Mouse (Mus musculus) forebrain, embryonic 10.5 days (tissue): ENCODE results near the gene Cep63. TPM values are rescaled to one million over a fixed set of nuclear protein-coding genes. Genes with fewer than 3 reads are reported as not detected.

Experiments used
- DNase-seq: peaks from one replicate; pipeline ENCODE4 v3.0.0-alpha.2; 2017; ENCODE audit warnings: low spot score; ENCODE audit errors: extremely low spot score
- H3K27ac ChIP-seq: fragments of 300-500 bp; sonication (generic); 2 replicates; pipeline ENCODE4 v1.5.1; 2016; ENCODE audit warnings: mild to moderate bottlenecking
- H3K27me3 ChIP-seq: fragments of 300-500 bp; sonication (generic); 2 replicates; pipeline ENCODE4 v1.6.1; 2016; ENCODE audit warnings: mild to moderate bottlenecking; ENCODE audit not compliant: poor library complexity, severe bottlenecking
- H3K36me3 ChIP-seq: fragments of 300-500 bp; sonication (generic); replicated peaks from 2 replicates; pipeline ENCODE4 v1.6.1; 2016; ENCODE audit warnings: mild to moderate bottlenecking, moderate library complexity
- H3K4me1 ChIP-seq: fragments of 300-500 bp; sonication (generic); 2 replicates; pipeline ENCODE4 v1.6.1; 2016
- H3K4me3 ChIP-seq: fragments of 300-500 bp; sonication (generic); 2 replicates; pipeline ENCODE4 v1.5.1; 2016; ENCODE audit warnings: mild to moderate bottlenecking, moderate library complexity
- H3K9me3 ChIP-seq: fragments of 300-500 bp; sonication (generic); 2 replicates; pipeline ENCODE4 v1.6.1; 2016; ENCODE audit warnings: mild to moderate bottlenecking, moderate library complexity
- WGBS: fragments of 180-500 bp; shearing (Covaris S2); methylation state at CpG from one replicate; pipeline ENCODE4 v1.1.7; 2016; 5-methylcytosine and 5-hydroxymethylcytosine counted together
- polyA plus RNA-seq: library from polyadenylated mRNA; unstranded; fragments of >200 nt; fragmentation: Nextera tagmentation; extraction: Ambion mirVana; gene quantifications from 2 replicates; pipeline ENCODE4 v1.2.1, GENCODE M21; 2016

Gene Cep63
- polyA plus RNA-seq, 1 experiment from 2014 or later = 56.2 TPM

GRCm38 (mm10) chr9:102545406-102546255 lies 80.7 kb downstream of the Cep63 start:
- peaks cover 48% of the 10 kb centered on the region for H3K4me1 ChIP-seq
- H3K27me3 ChIP-seq = peaks cover 84% of the 10 kb centered on the region
- WGBS = 18% methylated on average over 22 of the region's 22 CpGs
- peak overlapping the region; percentile 85 for H3K27ac ChIP-seq
- no peaks in the 10 kb centered on the region for H3K36me3 ChIP-seq
- DNase-seq = peak; percentile 69
- H3K4me3 ChIP-seq = peak overlapping the region; percentile 51
- no peaks in the 10 kb centered on the region for H3K9me3 ChIP-seq

- Histone ChIP-seq H3K27me3 (peaks cover 84% of the 10 kb centered on the region), H3K36me3 (no peaks in the 10 kb centered on the region), H3K4me3 (peak overlapping the region; percentile 51), H3K27ac (peak overlapping the region; percentile 85), H3K9me3 (no peaks in the 10 kb centered on the region), H3K4me1 (peaks cover 48% of the 10 kb centered on the region)
- peak; percentile 91 for DNase-seq
- WGBS = 1% methylated on average over 26 of the region's 26 CpGs
Measured at GRCm38 (mm10) chr9:102544773-102545366, 81.5 kb downstream of the Cep63 start.

- peak overlapping the region; percentile 51 for H3K4me3 ChIP-seq
- WGBS = 18% methylated on average over 11 of the region's 11 CpGs
- no peak for DNase-seq
- H3K27me3 ChIP-seq = peaks cover 82% of the 10 kb centered on the region
- peaks cover 48% of the 10 kb centered on the region for H3K4me1 ChIP-seq
- no peaks in the 10 kb centered on the region for H3K36me3 ChIP-seq
- peak overlapping the region; percentile 85 for H3K27ac ChIP-seq
- H3K9me3 ChIP-seq = no peaks in the 10 kb centered on the region
Measured at GRCm38 (mm10) chr9:102544116-102544772, 82.1 kb downstream of the Cep63 start.

GRCm38 (mm10) chr9:102543761-102544115 lies 82.6 kb downstream of the Cep63 start:
- peaks cover 48% of the 10 kb centered on the region for H3K4me1 ChIP-seq
- no peak overlapping the region for H3K4me3 ChIP-seq
- H3K36me3 ChIP-seq = no peaks in the 10 kb centered on the region
- no peaks in the 10 kb centered on the region for H3K9me3 ChIP-seq
- DNase-seq = no peak
- WGBS = 42% methylated on average over 2 of the region's 2 CpGs
- peak overlapping the region; percentile 85; the same call in 1 of the 2 replicates for H3K27ac ChIP-seq
- peaks cover 83% of the 10 kb centered on the region for H3K27me3 ChIP-seq

- H3K27me3 ChIP-seq = peaks cover 83% of the 10 kb centered on the region
- H3K9me3 ChIP-seq = no peaks in the 10 kb centered on the region
- peaks cover 48% of the 10 kb centered on the region for H3K4me1 ChIP-seq
- whole genome bisulfite sequencing = 79% methylated on average over 8 of the region's 8 CpGs
- no peak overlapping the region for H3K4me3 ChIP-seq
- no peak overlapping the region for H3K27ac ChIP-seq
- H3K36me3 ChIP-seq = no peaks in the 10 kb centered on the region
- no peak for DNase-seq
Measured at GRCm38 (mm10) chr9:102542540-102542939, 83.8 kb downstream of the Cep63 start.

- peaks cover 40% of the 10 kb centered on the region for H3K4me1 ChIP-seq
- no peaks in the 10 kb centered on the region for H3K36me3 ChIP-seq
- H3K4me3 ChIP-seq = no peak overlapping the region
- no peaks in the 10 kb centered on the region for H3K9me3 ChIP-seq
- WGBS = 96% methylated on average over 10 of the region's 10 CpGs
- DNase-seq = no peak
- H3K27ac ChIP-seq = no peak overlapping the region
- H3K27me3 ChIP-seq = peaks cover 82% of the 10 kb centered on the region
Measured at GRCm38 (mm10) chr9:102541666-102542065, 84.7 kb downstream of the Cep63 start.

- H3K27me3 ChIP-seq = peaks cover 77% of the 10 kb centered on the region
- no peak for DNase-seq
- 70% methylated on average over 7 of the region's 7 CpGs for WGBS
Measured at GRCm38 (mm10) chr9:102539699-102540098, 86.6 kb downstream of the Cep63 start.

GRCm38 (mm10) chr9:102536968-102537367 lies 89.4 kb downstream of the Cep63 start:
- Histone ChIP-seq H3K9me3 (no peaks in the 10 kb centered on the region), H3K4me3 (no peak overlapping the region), H3K27ac (no peak overlapping the region), H3K27me3 (peaks cover 77% of the 10 kb centered on the region), H3K36me3 (no peaks in the 10 kb centered on the region), H3K4me1 (peaks cover 4% of the 10 kb centered on the region)
- no peak for DNase-seq
- 92% methylated on average over 4 of the region's 4 CpGs for WGBS

More at GRCm38 (mm10) chr9:102539699-102540098, 86.6 kb downstream of the Cep63 start:
- H3K4me3 ChIP-seq = no peak overlapping the region
- no peaks in the 10 kb centered on the region for H3K36me3 ChIP-seq
- H3K9me3 ChIP-seq = no peaks in the 10 kb centered on the region
- H3K4me1 ChIP-seq = peaks cover 23% of the 10 kb centered on the region
- no peak overlapping the region for H3K27ac ChIP-seq

Other genes starting within 250 kb of the Cep63 start
- gene Ky, start 120.8 kb downstream of the Cep63 start, polyA plus RNA-seq = 0.10 and 0.14 TPM in 2 replicates
- gene Anapc13, start 238 bp downstream of the Cep63 start, polyA plus RNA-seq = 158 and 163 TPM in 2 replicates
- gene Amotl2, start 90.1 kb upstream of the Cep63 start, polyA plus RNA-seq = 49.9 and 51.9 TPM in 2 replicates
- gene Ryk, start 208.4 kb upstream of the Cep63 start, polyA plus RNA-seq = 14.4 and 14.5 TPM in 2 replicates